Comparison of ENCODE assay signal across 8 mouse cellular contexts in genomic region chr9:79718481-79719370, GRCm38 (mm10). TPM values are rescaled to one million over a fixed set of nuclear protein-coding genes. Genes with fewer than 3 reads are reported as not detected.
DNase-seq lines count a peak whose midpoint lies in the region; ATAC-seq and TF ChIP-seq lines count a peak whose summit lies in the region.

Gene Col12a1 (minus strand): TSS chr9:79718831.

- DNase-seq in adrenal gland, postnatal 10 days, result peak; percentile 66
- DNase-seq in left cerebral cortex, postnatal 25 days (ENCODE audit: low spot score in 2 of 2), result peak; percentile 20 to 32
- DNase-seq in midbrain, embryonic 10.5 days (ENCODE audit: low spot score), result peak; percentile 73
- DNase-seq in c-Kit-positive CD71-positive TER-119-positive erythroid progenitor cells, embryonic 14.5 days (ENCODE audit: low spot score), result no peak

- H3K9ac ChIP-seq in forebrain, embryonic 12.5 days, result peak within 1 kb of the TSS; percentile 53
- peak within 1 kb of the TSS; percentile 61 for H3K9ac ChIP-seq in heart, embryonic 15.5 days
- peak within 1 kb of the TSS; percentile 70 for H3K9ac ChIP-seq in stomach, embryonic 16.5 days (ENCODE audit: low read length)

- ATAC-seq in forebrain, embryonic 12.5 days (ENCODE audit: low FRiP score), result peak; percentile 55
- peak; percentile 71 for ATAC-seq in heart, embryonic 15.5 days (replicated peaks; ENCODE audit: insufficient number of reproducible peaks, insufficient read depth, low FRiP score, low read depth)
- peak; percentile 76 for ATAC-seq in stomach, embryonic 16.5 days (ENCODE audit: insufficient read depth, low FRiP score)

- no peaks in the 10 kb centered on the region for H3K27me3 ChIP-seq in C2C12 (ENCODE audit: control insufficient read depth, insufficient read depth, insufficient read length)
- H3K27me3 ChIP-seq in forebrain, embryonic 12.5 days, result peaks cover 63% of the 10 kb centered on the region
- H3K27me3 ChIP-seq in heart, embryonic 15.5 days, result peaks cover 14% of the 10 kb centered on the region
- H3K27me3 ChIP-seq in midbrain, embryonic 10.5 days (ENCODE audit: low read depth, poor library complexity, severe bottlenecking), result peaks cover 65% of the 10 kb centered on the region
- H3K27me3 ChIP-seq in stomach, embryonic 16.5 days (ENCODE audit: control insufficient read depth, insufficient read depth, low read length), result no peaks in the 10 kb centered on the region

- H3K79me2 ChIP-seq in C2C12 (ENCODE audit: control insufficient read depth, insufficient read depth), result no peaks in the 10 kb centered on the region

- TF ChIP-seq CTCF in C2C12 (IDR thresholded peaks at IDR 0.05; ENCODE audit: control insufficient read depth, insufficient read depth, insufficient read length), result no peak

- no peaks in the 10 kb centered on the region for H3K79me3 ChIP-seq in C2C12 (ENCODE audit: low read depth)

- H3ac ChIP-seq in C2C12 (ENCODE audit: control insufficient read depth, insufficient read length, low read depth), result peak within 1 kb of the TSS; percentile 49

- H3K27ac ChIP-seq in forebrain, embryonic 12.5 days, result 0 out of 2 replicates have a peak within 1 kb of the TSS, but pooled peaks have one; percentile 32
- H3K27ac ChIP-seq in heart, embryonic 15.5 days, result peak within 1 kb of the TSS; percentile 59
- peak within 1 kb of the TSS; percentile 71 for H3K27ac ChIP-seq in midbrain, embryonic 10.5 days (replicated peaks)
- H3K27ac ChIP-seq in stomach, embryonic 16.5 days (ENCODE audit: low read length), result peak within 1 kb of the TSS; percentile 72

- H3K36me3 ChIP-seq in C2C12 (ENCODE audit: control insufficient read depth, insufficient read depth), result no peaks in the 10 kb centered on the region
- H3K36me3 ChIP-seq in forebrain, embryonic 12.5 days (replicated peaks), result no peaks in the 10 kb centered on the region
- H3K36me3 ChIP-seq in heart, embryonic 15.5 days, result no peaks in the 10 kb centered on the region
- H3K36me3 ChIP-seq in midbrain, embryonic 10.5 days, result no peaks in the 10 kb centered on the region
- no peaks in the 10 kb centered on the region for H3K36me3 ChIP-seq in stomach, embryonic 16.5 days (ENCODE audit: control insufficient read depth, insufficient read depth, low read length)

- H3K4me3 ChIP-seq in C2C12 (ENCODE audit: insufficient read depth, poor library complexity, severe bottlenecking), result peak within 1 kb of the TSS; percentile 45
- peak within 1 kb of the TSS; percentile 50 for H3K4me3 ChIP-seq in forebrain, embryonic 12.5 days (replicated peaks)
- H3K4me3 ChIP-seq in heart, embryonic 15.5 days, result peak within 1 kb of the TSS; percentile 59
- H3K4me3 ChIP-seq in midbrain, embryonic 10.5 days, result peak within 1 kb of the TSS; percentile 67
- H3K4me3 ChIP-seq in stomach, embryonic 16.5 days (replicated peaks; ENCODE audit: low read length), result peak within 1 kb of the TSS; percentile 55

- under 1% methylated on average over 64 of the region's 64 CpGs for WGBS in forebrain, embryonic 12.5 days
- under 1% methylated on average over 64 of the region's 64 CpGs for WGBS in heart, embryonic 15.5 days
- under 1% methylated on average over 64 of the region's 64 CpGs for WGBS in midbrain, embryonic 10.5 days
- WGBS in stomach, embryonic 16.5 days, result under 1% methylated on average over 64 of the region's 64 CpGs

- peaks cover 52% of the 10 kb centered on the region for H3K4me1 ChIP-seq in forebrain, embryonic 12.5 days
- peaks cover 45% of the 10 kb centered on the region for H3K4me1 ChIP-seq in heart, embryonic 15.5 days (replicated peaks)
- peaks cover 54% of the 10 kb centered on the region for H3K4me1 ChIP-seq in midbrain, embryonic 10.5 days
- peaks cover 20% of the 10 kb centered on the region for H3K4me1 ChIP-seq in stomach, embryonic 16.5 days (ENCODE audit: control insufficient read depth, insufficient read depth, low read length)

- H3K9me3 ChIP-seq in forebrain, embryonic 12.5 days, result no peaks in the 10 kb centered on the region
- H3K9me3 ChIP-seq in heart, embryonic 15.5 days (replicated peaks), result no peaks in the 10 kb centered on the region
- H3K9me3 ChIP-seq in midbrain, embryonic 10.5 days (replicated peaks), result peaks cover 6% of the 10 kb centered on the region; the same call in 1 of the 2 replicates
- H3K9me3 ChIP-seq in stomach, embryonic 16.5 days (replicated peaks; ENCODE audit: control insufficient read depth, low read length), result no peaks in the 10 kb centered on the region

- intact Hi-C loops in left cerebral cortex, postnatal 25 days (cut with DNase I), result no loop called here

- peak within 1 kb of the TSS; percentile 87 for H3K4me2 ChIP-seq in forebrain, embryonic 12.5 days
- peak within 1 kb of the TSS; percentile 87 for H3K4me2 ChIP-seq in heart, embryonic 15.5 days
- peak within 1 kb of the TSS; percentile 72 for H3K4me2 ChIP-seq in stomach, embryonic 16.5 days (ENCODE audit: low read depth, low read length)

TF ChIP-seq in C2C12, 6 proteins besides CTCF, POLR2A, EP300 and RAD21:
- TF ChIP-seq MYOD1 (IDR thresholded peaks at IDR 0.05; ENCODE audit: control insufficient read depth, insufficient read length, low read depth) (no peak), CEBPB (IDR thresholded peaks at IDR 0.05; ENCODE audit: low read depth) (peak; percentile 80), MYOG (IDR thresholded peaks at IDR 0.05; ENCODE audit: control insufficient read depth, extremely low read depth, insufficient read length) (no peak)

RNA-seq across cellular contexts. Expression of gene Col12a1, which starts in this region (rescaled TPM):
- polyA plus RNA-seq in C2C12 (2012; fragmentation: generic; extraction: Trizol), result 15.3 TPM
- total RNA-seq in adrenal gland, postnatal 10 days (2021), result 10 to 100 TPM; 51.5 to 53.1 TPM
- 13.1 and 19.4 TPM in 2 replicates for polyA plus RNA-seq in forebrain, embryonic 12.5 days (2016; fragmentation: Nextera tagmentation; extraction: Ambion mirVana)
- polyA plus RNA-seq in heart, embryonic 15.5 days (2015; fragmentation: Nextera tagmentation; extraction: Ambion mirVana), result 15.0 and 17.9 TPM in 2 replicates
- total RNA-seq in left cerebral cortex, postnatal 25 days (2021), result 1 to 10 TPM; 6.5 to 7.7 TPM
- polyA plus RNA-seq in midbrain, embryonic 10.5 days (2016; fragmentation: Nextera tagmentation; extraction: Ambion mirVana), result 3.8 and 7.5 TPM in 2 replicates
- 39.6 and 42.8 TPM in 2 replicates for polyA plus RNA-seq in stomach, embryonic 16.5 days (2015; fragmentation: Nextera tagmentation; extraction: Ambion mirVana)

Comparison
In these comparisons a context has a peak if more than half of its experiments do, and no peak if none do; other contexts are left out.
1. RNA of gene Col12a1 (total RNA-seq): 51.5 to 53.1 TPM in adrenal gland, postnatal 10 days; 6.5 to 7.7 TPM in left cerebral cortex, postnatal 25 days; every median in the first group is over 4 times any median in the second.
2. Peak in every context shown above with its lines, with median percentiles within 50 percentile points of each other: H3K4me3 ChIP-seq, ATAC-seq, H3K27ac ChIP-seq, H3K4me2 ChIP-seq and H3K9ac ChIP-seq.